Mouse (Mus musculus) right cerebral cortex, postnatal 36 days (tissue): ENCODE data around the gene Hist1h1c.
"Not testable (repeated sequence)": the region's sequence is repeated elsewhere in the genome, so short reads cannot be mapped to it uniquely, and the experiment has no call there.

Source experiments
- DNase-seq, 2 experiments: peaks; one replicate each; pipeline ENCODE4 v3.0.0; 2022; ENCODE audit warnings: low spot score in 2 of 2, mixed read lengths in 1 of 2

The Hist1h1c gene

GRCm38 (mm10) chr13:23760972-23761864 lies 22.6 kb downstream of the Hist1h1c start, which contains the start of gene Hist1h4a:
TSS of gene Hist1h4a (minus strand) at chr13:23761230.
- peak; percentile 98 for DNase-seq

GRCm38 (mm10) chr13:23761871-23762821 lies 23.5 kb downstream of the Hist1h1c start, which contains the start of gene Hist1h3a:
TSS of gene Hist1h3a (minus strand) at chr13:23762386.
- DNase-seq: peak; percentile 39 to 50

GRCm38 (mm10) chr13:23763242-23763585 lies 24.6 kb downstream of the Hist1h1c start:
- DNase-seq: no peak

- peak; percentile 77 for DNase-seq
Observed at GRCm38 (mm10) chr13:23763586-23764323, 25.1 kb downstream of the Hist1h1c start, which contains the start of gene Hist1h1a. TSS of gene Hist1h1a (plus strand) at chr13:23763666.

GRCm38 (mm10) chr13:23764324-23765171 lies 25.9 kb downstream of the Hist1h1c start:
- DNase-seq: no peak

- no peak for DNase-seq
Observed at GRCm38 (mm10) chr13:23765172-23765513, 26.5 kb downstream of the Hist1h1c start.

- DNase-seq: no peak
Observed at GRCm38 (mm10) chr13:23766772-23767171, 28.2 kb downstream of the Hist1h1c start.

- no peak for DNase-seq
Observed at GRCm38 (mm10) chr13:23768834-23769397, 30.3 kb downstream of the Hist1h1c start.

GRCm38 (mm10) chr13:23769613-23770012 lies 31.0 kb downstream of the Hist1h1c start, which contains the start of gene Trim38:
TSS of gene Trim38 (plus strand) at chr13:23769913.
- DNase-seq: not testable (repeated sequence)

- DNase-seq: peak; percentile 23 to 39
Observed at GRCm38 (mm10) chr13:23772561-23773313, 34.1 kb downstream of the Hist1h1c start.

GRCm38 (mm10) chr13:23778339-23778738 lies 39.7 kb downstream of the Hist1h1c start:
- no peak for DNase-seq

- DNase-seq: no peak
Observed at GRCm38 (mm10) chr13:23779025-23779424, 40.4 kb downstream of the Hist1h1c start.
